Mouse (Mus musculus): ENCODE data around the gene Rimbp3. TPM values are rescaled to one million over a fixed set of nuclear protein-coding genes. Genes with fewer than 3 reads are reported as not detected.

Gene Rimbp3
- polyA plus RNA-seq, 1 experiment from 2014 or later: 2.5 TPM

GRCm38 (mm10) chr16:17247727-17248126 lies 39.3 kb downstream of the Rimbp3 start:
- WGBS: 80% methylated on average over 4 of the region's 4 CpGs
- ATAC-seq: no peak

GRCm38 (mm10) chr16:17249135-17249534 lies 40.7 kb downstream of the Rimbp3 start:
- WGBS: 80% methylated on average over 6 of the region's 6 CpGs
- Histone ChIP-seq H3K27ac (no peak overlapping the region), H3K9me3 (no peaks in the 10 kb centered on the region), H3K36me3 (no peaks in the 10 kb centered on the region), H3K4me1 (replicated peaks) (peaks cover 37% of the 10 kb centered on the region), H3K4me2 (replicated peaks) (no peak overlapping the region), H3K4me3 (replicated peaks) (no peak overlapping the region), H3K9ac (replicated peaks) (no peak overlapping the region), H3K27me3 (no peaks in the 10 kb centered on the region)
- no peak for ATAC-seq

More at GRCm38 (mm10) chr16:17247727-17248126, 39.3 kb downstream of the Rimbp3 start:
- H3K9me3 ChIP-seq: no peaks in the 10 kb centered on the region
- H3K4me1 ChIP-seq (replicated peaks): peaks cover 23% of the 10 kb centered on the region
- H3K27ac ChIP-seq: no peak overlapping the region
- H3K27me3 ChIP-seq: no peaks in the 10 kb centered on the region
- no peak overlapping the region for H3K4me3 ChIP-seq (replicated peaks)
- no peaks in the 10 kb centered on the region for H3K36me3 ChIP-seq
- no peak overlapping the region for H3K4me2 ChIP-seq (replicated peaks)
- H3K9ac ChIP-seq (replicated peaks): no peak overlapping the region

- Histone ChIP-seq H3K27ac (no peak overlapping the region), H3K9ac (replicated peaks) (no peak overlapping the region), H3K36me3 (peaks cover 14% of the 10 kb centered on the region), H3K4me3 (replicated peaks) (no peak overlapping the region), H3K27me3 (no peaks in the 10 kb centered on the region), H3K4me2 (replicated peaks) (no peak overlapping the region), H3K9me3 (no peaks in the 10 kb centered on the region), H3K4me1 (replicated peaks) (peaks cover 42% of the 10 kb centered on the region)
- 75% methylated on average over 3 of the region's 3 CpGs for WGBS
- 0 out of 2 replicates have a peak, but pooled peaks have one; percentile 3 for ATAC-seq
Measured at GRCm38 (mm10) chr16:17251539-17251938, 43.1 kb downstream of the Rimbp3 start.

GRCm38 (mm10) chr16:17252086-17252726 lies 43.8 kb downstream of the Rimbp3 start:
- Histone ChIP-seq H3K4me3 (replicated peaks) (no peak overlapping the region), H3K9ac (replicated peaks) (no peak overlapping the region), H3K9me3 (no peaks in the 10 kb centered on the region), H3K27ac (no peak overlapping the region), H3K4me1 (replicated peaks) (peaks cover 42% of the 10 kb centered on the region), H3K4me2 (replicated peaks) (no peak overlapping the region), H3K36me3 (peaks cover 17% of the 10 kb centered on the region), H3K27me3 (no peaks in the 10 kb centered on the region)
- no peak for ATAC-seq
- WGBS: 79% methylated on average over 3 of the region's 3 CpGs

- no peak for ATAC-seq
- WGBS: 75% methylated on average over 7 of the region's 7 CpGs
- no peak overlapping the region for H3K27ac ChIP-seq
Measured at GRCm38 (mm10) chr16:17252841-17253240, 44.4 kb downstream of the Rimbp3 start.

GRCm38 (mm10) chr16:17254005-17254597 lies 45.7 kb downstream of the Rimbp3 start:
- peaks cover 41% of the 10 kb centered on the region for H3K4me1 ChIP-seq (replicated peaks)
- H3K4me2 ChIP-seq (replicated peaks): no peak overlapping the region
- peak overlapping the region; percentile 48; the same call in 1 of the 2 replicates for H3K9ac ChIP-seq (replicated peaks)
- no peaks in the 10 kb centered on the region for H3K27me3 ChIP-seq
- H3K9me3 ChIP-seq: no peaks in the 10 kb centered on the region
- 9% methylated on average over 4 of the region's 4 CpGs for WGBS
- H3K27ac ChIP-seq: peak overlapping the region; percentile 60; the same call in 1 of the 2 replicates
- peaks cover 36% of the 10 kb centered on the region for H3K36me3 ChIP-seq
- peak; percentile 17; the same call in 1 of the 2 replicates for ATAC-seq
- H3K4me3 ChIP-seq (replicated peaks): no peak overlapping the region

More at GRCm38 (mm10) chr16:17252841-17253240, 44.4 kb downstream of the Rimbp3 start:
- Histone ChIP-seq H3K9me3 (no peaks in the 10 kb centered on the region), H3K36me3 (peaks cover 24% of the 10 kb centered on the region), H3K4me3 (replicated peaks) (no peak overlapping the region), H3K4me2 (replicated peaks) (no peak overlapping the region), H3K4me1 (replicated peaks) (peaks cover 42% of the 10 kb centered on the region), H3K9ac (replicated peaks) (no peak overlapping the region), H3K27me3 (no peaks in the 10 kb centered on the region)

- Histone ChIP-seq H3K9me3 (no peaks in the 10 kb centered on the region), H3K9ac (replicated peaks) (no peak overlapping the region), H3K4me3 (replicated peaks) (no peak overlapping the region), H3K27me3 (no peaks in the 10 kb centered on the region), H3K36me3 (peaks cover 47% of the 10 kb centered on the region), H3K4me2 (replicated peaks) (no peak overlapping the region), H3K4me1 (replicated peaks) (peaks cover 35% of the 10 kb centered on the region), H3K27ac (no peak overlapping the region)
- WGBS: 88% methylated on average over 2 of the region's 2 CpGs
- ATAC-seq: no peak
Measured at GRCm38 (mm10) chr16:17255270-17255669, 46.9 kb downstream of the Rimbp3 start.

- Histone ChIP-seq H3K27ac (no peak overlapping the region), H3K9me3 (no peaks in the 10 kb centered on the region), H3K4me3 (replicated peaks) (no peak overlapping the region), H3K27me3 (no peaks in the 10 kb centered on the region), H3K4me2 (replicated peaks) (no peak overlapping the region), H3K36me3 (peaks cover 64% of the 10 kb centered on the region), H3K4me1 (replicated peaks) (peaks cover 22% of the 10 kb centered on the region), H3K9ac (replicated peaks) (no peak overlapping the region)
- WGBS: 93% methylated on average over 9 of the region's 9 CpGs
- no peak for ATAC-seq
Measured at GRCm38 (mm10) chr16:17257359-17257821, 49.0 kb downstream of the Rimbp3 start.

- H3K9me3 ChIP-seq: no peaks in the 10 kb centered on the region
- no peak overlapping the region for H3K27ac ChIP-seq
- H3K4me3 ChIP-seq (replicated peaks): no peak overlapping the region
- no peaks in the 10 kb centered on the region for H3K27me3 ChIP-seq
- no peak overlapping the region for H3K9ac ChIP-seq (replicated peaks)
- peaks cover 72% of the 10 kb centered on the region for H3K36me3 ChIP-seq
- ATAC-seq: no peak
- H3K4me1 ChIP-seq (replicated peaks): peaks cover 12% of the 10 kb centered on the region
- H3K4me2 ChIP-seq (replicated peaks): no peak overlapping the region
- 94% methylated on average over 12 of the region's 12 CpGs for WGBS
Measured at GRCm38 (mm10) chr16:17258917-17259316, 50.5 kb downstream of the Rimbp3 start.

GRCm38 (mm10) chr16:17261341-17261740 lies 52.9 kb downstream of the Rimbp3 start:
- no peaks in the 10 kb centered on the region for H3K27me3 ChIP-seq
- H3K9ac ChIP-seq (replicated peaks): no peak overlapping the region
- no peak overlapping the region for H3K27ac ChIP-seq
- ATAC-seq: no peak
- H3K9me3 ChIP-seq: no peaks in the 10 kb centered on the region
- H3K4me3 ChIP-seq (replicated peaks): no peak overlapping the region
- peaks cover 57% of the 10 kb centered on the region for H3K36me3 ChIP-seq
- H3K4me2 ChIP-seq (replicated peaks): no peak overlapping the region
- WGBS: 97% methylated on average over 1 of the region's 1 CpGs
- H3K4me1 ChIP-seq (replicated peaks): peaks cover 5% of the 10 kb centered on the region; the same call in 1 of the 2 replicates
